Mouse (Mus musculus): ENCODE measurements at regions not wholly inside any gene's neighbourhood (a gene's known extent, or its start where the extent isn't known, plus 50 kb on each side); places are given as distances from the start of the nearest gene placed in this dataset.
"Not testable (repeated sequence)": the region's sequence is repeated elsewhere in the genome, so short reads cannot be mapped to it uniquely, and the experiment has no call there.

DNA sequence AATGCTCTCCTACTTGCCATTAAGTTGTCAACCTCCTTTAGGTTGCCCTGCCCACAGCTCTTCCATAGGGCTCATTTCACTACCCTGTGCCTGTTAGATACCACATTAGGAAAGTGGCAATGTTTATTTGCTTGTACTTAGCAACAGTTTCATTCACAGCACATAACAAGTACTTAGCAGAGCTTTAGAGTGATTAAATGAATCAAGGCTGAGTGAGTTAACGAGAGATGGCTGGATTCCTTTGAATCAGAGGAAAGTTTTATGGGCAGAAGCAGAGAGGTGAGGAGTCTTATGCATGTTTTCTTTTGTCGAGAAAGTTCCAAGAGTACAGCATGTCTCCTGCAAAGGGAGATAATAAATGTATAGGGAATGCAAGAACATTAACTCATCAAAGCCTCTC, 60.5 kb downstream of the Ptgs2 start:
- no peak for DNase-seq (ENCODE audit: low spot score in 2 of 2)

DNA sequence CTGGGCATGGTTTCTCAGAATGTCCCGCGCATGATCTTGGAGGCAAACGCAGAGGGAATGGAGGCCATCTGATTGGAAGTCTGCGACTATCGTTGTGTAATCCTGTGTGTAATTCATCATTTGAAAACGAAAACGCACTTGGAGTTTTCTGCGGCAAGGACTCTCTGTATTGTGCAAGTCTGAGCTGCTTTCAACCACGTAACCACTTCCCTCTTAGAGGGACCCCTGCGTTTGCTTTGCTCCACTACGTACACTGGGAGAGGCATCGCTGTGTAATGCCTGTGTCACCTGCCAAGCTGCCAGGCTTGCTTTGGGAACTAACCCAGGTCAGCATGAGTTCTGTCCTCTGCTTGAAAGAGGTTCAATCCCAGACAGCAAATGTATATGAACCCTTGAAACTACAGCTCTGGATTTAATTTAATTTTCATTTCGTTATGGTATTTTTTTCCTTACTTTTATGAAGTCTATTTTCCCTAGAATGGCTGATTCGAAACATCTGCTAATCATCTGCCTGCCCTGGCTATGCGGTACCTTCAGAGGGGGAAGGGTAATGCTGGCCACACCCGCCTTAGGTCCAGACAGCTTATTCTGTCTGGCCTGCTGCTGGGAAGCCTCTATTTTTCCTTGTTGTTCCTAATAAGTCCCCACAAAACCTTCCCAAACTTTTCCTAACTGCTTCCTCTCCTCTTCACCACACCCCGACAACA, 65.2 kb downstream of the Ptgs2 start:
- no peak for DNase-seq (ENCODE audit: low spot score in 2 of 2)

DNA sequence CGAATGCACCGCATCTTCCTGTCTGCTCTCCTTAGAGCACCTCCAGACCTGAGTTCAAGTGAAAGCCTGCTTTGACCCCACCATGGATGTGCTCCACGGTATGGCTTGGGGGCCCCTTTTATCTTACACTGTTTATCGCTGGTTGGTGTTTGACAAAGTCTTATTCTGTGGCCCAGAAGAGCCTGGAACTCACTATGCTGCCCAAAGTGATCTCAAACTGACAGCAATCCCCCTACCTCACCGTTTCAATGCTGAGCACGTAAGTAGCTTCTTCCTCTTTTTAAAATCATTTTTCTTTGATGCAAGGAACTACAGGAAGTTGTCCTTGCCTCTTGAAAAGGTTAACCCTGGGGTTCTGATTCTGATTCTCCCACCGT, 65.8 kb downstream of the Ptgs2 start:
- no peak for DNase-seq (ENCODE audit: low spot score in 2 of 2)

DNA sequence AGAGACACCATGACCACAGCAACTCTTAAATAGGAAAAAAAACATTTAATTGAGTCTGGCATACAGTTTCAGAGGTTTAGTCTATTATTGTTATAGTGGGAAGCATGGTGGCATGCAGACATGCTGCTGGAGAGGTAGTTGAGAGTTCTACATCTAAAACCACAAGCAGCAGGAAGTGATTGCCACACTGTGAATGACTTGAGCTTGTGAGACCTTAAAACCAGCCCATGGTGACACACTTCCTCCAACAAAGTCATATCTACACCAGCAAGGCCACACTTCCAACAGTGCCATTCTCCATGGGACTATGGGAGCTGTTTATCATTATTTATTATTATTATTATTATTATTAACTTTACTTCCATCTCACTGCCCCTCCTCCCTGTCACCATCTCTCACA, 67.3 kb downstream of the Ptgs2 start:
- no peak for DNase-seq (ENCODE audit: low spot score in 2 of 2)

DNA sequence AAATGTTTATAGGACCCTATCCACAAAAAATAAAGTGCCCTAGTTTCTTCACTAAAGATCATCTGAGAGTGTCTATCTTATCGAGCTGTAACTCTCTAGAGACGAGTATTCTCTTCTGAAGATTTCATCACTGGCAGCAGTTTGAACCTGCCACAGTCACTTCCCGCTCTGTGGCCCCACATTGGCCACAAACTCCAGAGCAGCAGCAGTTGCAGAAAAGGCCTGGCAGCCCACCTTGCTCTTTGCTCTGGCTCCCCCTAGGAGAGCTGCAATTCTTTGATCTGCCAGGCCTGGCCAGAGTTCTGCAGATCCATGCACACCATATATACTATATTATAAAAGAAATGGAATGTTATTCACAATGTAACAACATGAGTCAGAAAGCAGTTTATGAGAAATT, 74.4 kb downstream of the Ptgs2 start:
- DNase-seq (ENCODE audit: low spot score in 2 of 2): no peak

DNA sequence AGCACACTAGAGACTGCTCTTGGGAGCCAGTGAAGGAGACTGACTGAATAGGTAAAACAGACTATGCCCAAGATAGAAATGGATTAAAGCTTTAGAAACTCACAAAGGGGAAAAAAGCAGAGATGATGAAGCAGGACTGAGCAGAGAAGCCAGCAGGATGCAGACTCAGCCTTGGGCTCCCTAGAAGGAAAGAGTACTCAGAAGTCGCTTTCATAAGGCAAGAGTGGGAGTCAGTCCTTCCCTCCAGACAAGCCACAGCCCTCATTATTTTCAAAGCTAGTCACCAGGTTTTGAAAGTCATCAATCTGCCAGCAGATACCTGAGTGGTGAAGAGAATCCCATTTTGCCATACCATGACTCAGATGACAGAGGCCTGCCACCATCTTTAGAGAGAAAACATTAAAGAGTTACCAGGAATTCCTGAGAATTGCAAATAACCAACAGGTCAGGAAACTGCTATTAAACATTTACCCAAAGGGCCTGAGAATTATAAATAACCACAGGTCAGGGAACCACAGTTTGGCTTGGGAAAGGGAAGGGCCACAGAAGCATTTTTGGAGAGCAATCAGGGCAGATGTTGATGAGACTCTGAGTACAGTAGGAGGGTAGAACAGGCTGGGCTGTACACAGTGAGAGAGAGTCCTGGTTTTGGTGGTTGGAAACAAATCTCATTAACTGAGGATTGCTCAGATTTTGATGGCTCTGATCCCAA, 77.4 kb downstream of the Ptgs2 start:
- no peak for DNase-seq (ENCODE audit: low spot score in 2 of 2)

DNA sequence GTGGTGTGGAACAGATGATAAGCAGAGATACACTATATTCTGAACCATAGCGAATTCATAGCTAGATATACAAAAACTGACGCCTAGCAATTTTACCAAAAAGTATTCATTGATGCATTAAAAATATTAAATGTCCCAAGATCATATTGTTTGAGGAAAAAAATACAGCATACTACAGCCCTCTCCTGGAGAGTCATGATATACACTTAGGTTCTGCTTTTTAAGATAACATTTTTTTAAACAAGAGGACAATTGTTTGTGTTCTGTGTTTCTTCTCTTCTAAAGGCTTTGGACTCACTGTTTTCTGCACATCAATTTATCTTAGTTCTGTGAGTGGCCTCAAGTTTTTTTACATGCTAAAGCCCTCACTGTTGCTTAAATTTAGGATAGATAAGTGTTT, 102.2 kb downstream of the Ptgs2 start:
- no peak for DNase-seq (ENCODE audit: low spot score in 2 of 2)

DNA sequence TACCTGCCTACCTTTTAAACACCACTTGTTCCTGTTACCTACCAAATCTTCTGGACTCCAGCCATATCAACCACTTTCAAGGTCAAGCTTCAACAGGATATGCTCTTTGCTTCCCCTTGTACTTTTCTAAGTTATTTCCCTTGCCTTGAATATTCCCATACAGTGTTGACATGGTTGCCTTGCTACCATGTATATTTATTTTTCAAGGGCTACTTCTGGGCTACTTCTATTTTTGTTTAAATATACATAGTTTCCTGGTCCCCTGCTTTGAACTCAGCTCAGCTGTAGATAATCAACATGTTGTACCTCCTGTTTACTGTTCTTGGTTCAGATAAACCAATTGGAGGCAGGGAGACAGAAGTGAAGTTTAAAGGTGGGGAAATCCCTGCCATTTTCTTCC, 106.8 kb upstream of the Pdc start:
- DNase-seq (ENCODE audit: low spot score in 2 of 2): no peak

DNA sequence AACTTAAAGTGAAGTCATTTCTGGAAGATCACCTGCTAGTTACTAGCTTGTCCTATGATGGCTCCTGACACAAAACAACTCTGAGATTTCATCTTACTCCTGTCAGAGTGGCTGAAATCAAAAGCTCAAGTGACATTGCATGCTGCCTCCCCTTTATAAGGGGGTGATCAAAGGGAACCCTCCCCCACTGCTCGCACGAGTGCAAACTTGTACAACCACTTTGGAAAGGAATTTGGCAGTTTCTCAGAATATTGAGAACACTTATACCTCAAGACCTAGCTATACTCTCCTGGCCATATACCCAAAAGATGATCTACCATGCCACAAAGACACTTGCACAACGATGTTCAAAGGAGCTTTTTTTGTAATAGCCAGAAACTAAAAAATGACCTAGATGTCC, 102.5 kb upstream of the Pdc start:
- no peak for DNase-seq (ENCODE audit: low spot score in 2 of 2)

DNA sequence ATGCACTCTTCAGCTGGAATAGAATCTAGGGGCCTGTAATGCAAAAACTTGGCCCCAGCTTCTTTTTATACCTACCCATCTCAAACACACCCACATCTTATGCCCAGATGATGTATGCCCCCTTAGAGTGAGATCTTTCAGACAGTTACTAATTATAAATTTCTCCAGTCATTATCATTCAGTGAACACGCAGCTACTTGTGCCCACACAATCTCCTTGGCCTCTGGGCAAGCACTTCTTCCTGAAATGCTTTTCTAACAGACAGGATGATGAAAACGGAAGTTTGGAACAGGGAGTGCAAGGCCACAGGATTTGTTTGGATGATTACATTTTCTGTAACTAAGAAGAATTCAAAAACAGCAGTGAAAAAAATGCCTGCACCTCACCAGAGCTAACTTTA, 100.4 kb upstream of the Pdc start:
- no peak for DNase-seq (ENCODE audit: low spot score in 2 of 2)

DNA sequence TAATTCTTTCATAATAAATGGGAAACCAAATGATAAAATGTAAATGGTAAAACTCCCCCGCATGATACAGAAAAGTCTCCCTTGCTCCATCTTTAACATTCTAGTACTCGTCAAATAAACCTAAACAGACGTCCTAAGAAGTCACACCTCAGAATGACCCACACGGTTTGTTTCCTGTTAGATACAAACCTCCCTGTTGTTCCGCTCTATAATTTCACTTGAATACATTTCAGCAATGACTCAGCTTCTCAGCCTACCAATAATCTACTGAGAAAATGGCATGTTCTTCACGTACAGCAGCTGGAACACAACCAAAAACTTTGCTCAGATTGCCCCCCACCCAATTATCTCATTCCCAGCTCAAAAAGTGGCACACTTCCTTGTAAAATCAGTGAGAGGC, 93.7 kb upstream of the Pdc start:
- no peak for DNase-seq (ENCODE audit: low spot score in 2 of 2)

DNA sequence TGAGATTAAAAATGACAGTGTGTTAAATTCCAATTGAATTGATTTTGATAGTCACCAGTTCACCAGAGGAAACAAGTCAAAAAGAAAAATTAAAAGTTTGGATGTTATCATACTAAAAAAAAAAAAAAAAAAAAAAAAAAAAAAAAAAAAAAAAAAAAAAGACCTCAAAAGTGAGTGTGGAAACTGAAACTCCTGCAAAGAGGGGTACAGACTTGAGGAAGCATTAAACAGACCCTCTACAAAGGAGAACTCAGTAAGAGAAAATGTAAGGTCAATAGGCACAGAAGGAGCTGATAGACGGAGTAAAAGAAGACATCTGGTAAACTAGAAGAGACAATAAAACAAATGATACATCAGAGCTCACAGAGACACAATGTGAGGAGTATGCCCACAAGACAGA, 79.7 kb upstream of the Pdc start:
- DNase-seq (ENCODE audit: low spot score in 2 of 2): not testable (repeated sequence)

DNA sequence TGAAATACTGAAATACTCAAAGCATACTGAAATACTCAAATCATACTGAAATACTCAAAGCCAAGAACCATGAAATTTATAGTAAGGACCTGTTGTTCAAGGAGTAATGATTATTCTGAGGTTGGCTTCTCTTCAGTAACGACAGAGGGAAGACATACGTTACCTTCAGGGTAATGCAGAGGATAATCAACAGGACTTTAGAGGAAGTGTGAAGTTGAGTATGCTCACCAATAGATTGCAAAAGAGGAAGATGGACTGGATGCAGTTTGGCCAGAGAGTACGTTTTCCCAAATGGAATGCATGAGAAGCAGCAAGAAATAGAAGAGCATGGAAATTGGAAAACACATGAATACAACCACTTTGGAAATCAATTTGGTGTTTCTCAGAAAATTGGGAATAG, 79.1 kb upstream of the Pdc start:
- DNase-seq (ENCODE audit: low spot score in 2 of 2): no peak

DNA sequence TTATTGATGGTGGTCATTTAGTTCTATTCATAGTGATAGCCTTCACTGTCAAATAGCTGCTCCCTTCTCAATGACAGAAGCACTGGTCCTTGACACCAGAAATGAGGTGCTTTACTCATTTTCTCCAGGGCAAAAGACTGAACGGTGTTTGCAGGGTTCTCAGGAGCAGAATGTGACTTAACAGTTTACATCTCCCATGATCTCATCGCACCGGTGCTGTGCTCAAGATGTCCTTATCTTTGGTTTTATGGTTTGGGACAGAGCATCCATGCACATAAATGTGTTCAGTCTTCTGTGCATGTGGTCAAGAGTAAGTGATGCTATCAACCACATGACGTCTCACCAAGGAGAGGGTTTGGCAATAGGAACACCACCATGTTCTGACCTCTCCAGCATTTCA, 78.1 kb upstream of the Pdc start:
- no peak for DNase-seq (ENCODE audit: low spot score in 2 of 2)

DNA sequence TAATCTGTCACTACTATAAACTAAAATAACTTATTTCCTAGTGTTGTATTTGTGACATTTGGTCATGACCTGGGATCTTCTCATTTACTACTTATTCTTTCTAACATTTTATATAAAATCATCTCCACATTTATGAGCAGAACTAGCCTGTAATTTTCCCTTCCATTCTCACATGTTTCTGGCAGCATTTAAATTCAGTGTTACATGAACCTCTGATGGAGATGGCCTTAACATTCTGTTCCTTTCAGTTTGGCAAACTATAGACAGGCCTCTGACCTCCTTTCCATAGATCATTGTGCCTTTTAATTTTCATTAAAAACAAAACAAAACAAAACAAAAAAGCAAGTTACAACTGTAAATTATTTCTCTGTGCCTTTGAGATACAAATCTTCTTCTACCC, 77.1 kb upstream of the Pdc start:
- no peak for DNase-seq (ENCODE audit: low spot score in 2 of 2)

DNA sequence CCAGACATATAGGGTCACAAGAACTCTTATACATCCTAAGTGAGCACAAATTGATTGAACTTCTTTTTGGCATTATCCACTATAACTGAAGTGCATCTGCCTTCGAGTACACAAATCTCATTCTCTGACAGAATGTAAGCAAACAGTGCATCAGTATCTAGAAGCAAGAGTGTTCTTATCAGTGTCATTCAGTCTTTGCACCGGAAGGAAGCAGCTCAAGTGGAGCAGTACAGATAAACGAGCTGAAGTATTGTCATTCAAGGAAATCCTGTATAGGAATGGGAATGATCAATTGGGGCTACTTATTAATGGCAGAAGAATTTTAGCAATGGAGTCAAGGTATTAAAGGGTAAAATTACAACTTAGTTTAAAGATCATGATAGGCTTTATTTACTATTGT, 74.3 kb upstream of the Pdc start:
- no peak for DNase-seq (ENCODE audit: low spot score in 2 of 2)

DNA sequence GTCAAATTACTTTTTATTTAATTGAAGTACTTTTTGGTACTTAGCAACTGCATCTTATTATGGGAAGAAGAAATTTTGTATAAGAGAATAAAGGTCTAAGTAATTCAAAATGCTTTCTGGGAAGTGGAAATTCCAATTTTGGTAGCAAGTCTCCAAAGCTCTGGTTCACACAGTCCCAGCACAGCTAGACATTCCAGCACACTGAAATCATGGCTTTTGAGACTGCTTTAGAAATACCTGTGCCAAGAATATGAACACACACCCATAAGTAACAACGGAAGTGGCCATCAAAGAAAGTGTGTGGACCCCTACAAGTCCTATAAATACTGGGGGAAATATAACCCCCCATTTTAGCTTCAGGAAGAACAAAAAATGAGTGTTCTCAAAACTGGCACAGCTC, 67.8 kb upstream of the Pdc start:
- no peak for DNase-seq (ENCODE audit: low spot score in 2 of 2)

DNA sequence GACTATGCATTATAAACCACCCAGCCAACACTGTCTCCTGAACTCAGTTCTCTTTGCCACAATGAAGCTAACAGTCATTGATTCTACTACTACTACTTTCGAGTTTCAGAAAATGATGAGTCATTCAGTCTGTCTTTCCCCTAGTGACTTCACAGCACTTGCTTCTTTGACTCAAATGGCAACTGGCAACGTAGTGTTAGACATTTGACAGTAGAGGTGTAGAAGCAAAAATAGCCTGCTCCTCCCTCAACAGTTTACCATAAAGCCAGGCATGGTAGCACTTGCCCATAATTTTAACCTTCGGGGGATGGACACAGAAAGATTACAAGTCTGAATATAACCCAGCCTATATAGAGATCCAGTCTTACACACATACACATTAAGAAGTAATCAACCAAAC, 67.3 kb upstream of the Pdc start:
- no peak for DNase-seq (ENCODE audit: low spot score in 2 of 2)

DNA sequence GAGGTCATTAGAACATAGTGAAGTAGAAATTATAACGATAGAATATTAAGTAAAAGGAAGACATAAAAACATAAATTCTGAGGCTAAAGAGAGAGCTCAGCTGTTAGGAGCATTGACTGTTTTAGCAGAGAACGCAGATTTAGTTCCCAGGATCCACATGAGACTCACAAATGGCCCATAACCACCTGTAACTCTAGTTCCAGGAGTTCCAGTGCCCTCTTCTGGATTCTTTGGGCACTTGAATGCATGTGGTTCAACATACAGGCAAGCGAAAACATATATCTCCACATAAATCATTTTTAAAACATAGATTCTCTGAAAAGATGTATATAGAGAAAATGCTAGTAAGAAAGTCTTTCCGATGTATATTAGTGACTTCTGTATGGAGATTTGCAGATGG, 61.6 kb upstream of the Pdc start:
- DNase-seq (ENCODE audit: low spot score in 2 of 2): no peak

DNA sequence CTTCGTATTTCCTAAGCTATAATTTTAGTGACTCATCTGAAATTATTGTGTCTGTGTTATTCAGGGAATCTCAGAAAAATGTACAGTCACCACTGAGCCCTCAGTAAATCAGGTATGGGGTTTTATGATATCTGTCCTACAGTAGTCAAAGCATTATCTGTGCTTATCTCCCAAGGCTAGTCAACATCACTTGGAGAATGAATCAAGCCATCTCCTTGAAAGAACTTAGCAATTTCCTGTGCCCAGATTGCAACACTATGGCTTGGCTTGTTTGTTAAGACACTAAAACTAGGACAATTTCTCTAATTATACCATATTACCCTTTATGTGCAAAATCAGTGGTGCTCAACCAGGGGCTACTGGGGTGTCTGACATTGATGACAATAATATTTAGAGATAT, 58.9 kb upstream of the Pdc start:
- no peak for DNase-seq (ENCODE audit: low spot score in 2 of 2)

DNA sequence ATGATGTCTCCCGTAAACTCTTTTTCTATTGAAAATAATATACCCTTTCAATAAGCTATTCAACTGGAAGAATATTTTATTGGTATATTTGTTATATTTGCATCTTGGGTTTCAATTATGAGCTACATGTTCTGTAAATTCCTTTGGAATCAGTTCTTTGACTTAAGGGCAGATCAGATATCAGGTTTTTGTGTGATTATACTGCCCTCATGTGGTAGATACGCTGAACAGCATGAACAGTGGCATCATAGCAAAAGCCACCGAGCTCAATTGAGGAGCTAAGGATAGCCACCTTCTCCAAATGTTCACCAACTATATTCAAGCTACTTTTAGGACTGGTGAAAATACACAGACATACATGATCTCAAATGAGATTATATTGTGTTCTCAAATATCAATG, 52.7 kb upstream of the Pdc start:
- DNase-seq (ENCODE audit: low spot score in 2 of 2): peak in 1 of 2 experiments; percentile 10

DNA sequence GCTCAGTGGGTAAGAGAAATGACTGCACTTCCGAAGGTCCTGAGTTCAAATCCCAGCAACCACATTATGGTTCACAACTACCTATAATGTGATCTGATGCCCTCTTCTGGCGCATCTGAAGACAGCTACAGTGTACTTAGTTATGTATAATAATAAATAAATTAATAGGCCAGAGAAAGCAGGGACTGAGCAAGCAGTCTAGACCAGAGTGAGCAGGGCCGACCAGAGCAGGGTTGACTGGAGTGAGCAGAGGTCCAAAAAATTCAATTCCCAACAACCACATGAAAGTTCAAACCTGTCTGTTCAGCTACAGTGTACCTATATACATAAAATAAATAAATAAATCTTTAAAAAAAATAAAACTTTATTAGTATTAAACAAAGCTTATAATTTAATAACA, 52.2 kb upstream of the Pdc start:
- DNase-seq (ENCODE audit: low spot score in 2 of 2): no peak
